Mouse (Mus musculus): ENCODE data around the gene Capza1. TPM values are rescaled to one million over a fixed set of nuclear protein-coding genes. Genes with fewer than 3 reads are reported as not detected.
A peak's percentile ranks its signal among the peaks of the same experiment; 100 is the strongest.

Capza1 gene
- polyA plus RNA-seq, 1 experiment: 9.4 TPM

DNA sequence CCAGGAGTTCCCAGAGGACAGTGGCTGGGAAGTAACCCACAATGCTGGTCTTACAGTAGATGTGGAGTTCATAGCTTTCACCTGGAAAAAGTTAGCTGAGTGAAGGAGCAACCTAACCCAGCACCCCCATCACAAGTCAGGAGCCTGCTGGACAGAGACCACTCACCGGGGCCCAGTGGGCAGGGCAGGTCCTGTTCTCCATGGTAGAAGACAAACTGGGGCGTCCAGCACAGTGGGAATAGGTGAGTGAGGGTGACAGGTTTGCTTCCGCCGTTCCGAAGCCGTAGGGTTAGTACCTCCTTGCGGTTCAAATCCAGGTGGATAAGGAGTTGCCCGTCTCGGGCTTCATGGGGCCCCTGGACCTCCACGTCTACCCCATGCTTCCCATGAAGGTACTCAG is 60.0 kb downstream of the Capza1 start:
- no peaks in the 10 kb centered on the region for H3K27me3 ChIP-seq (replicated peaks)
- H3K9me3 ChIP-seq: no peaks in the 10 kb centered on the region
- H3K4me3 ChIP-seq (replicated peaks): no peak overlapping the region
- peaks cover 82% of the 10 kb centered on the region for H3K36me3 ChIP-seq (replicated peaks; ENCODE audit: low read length)
- H3K4me1 ChIP-seq: peaks cover 5% of the 10 kb centered on the region; the same call in 1 of the 2 replicates
- TF ChIP-seq GATA1 (IDR thresholded peaks at IDR 0.05; ENCODE audit: borderline replicate concordance, low read length): no peak
- TF ChIP-seq FLI1 (IDR thresholded peaks at IDR 0.05; ENCODE audit: low read length): no peak

DNA sequence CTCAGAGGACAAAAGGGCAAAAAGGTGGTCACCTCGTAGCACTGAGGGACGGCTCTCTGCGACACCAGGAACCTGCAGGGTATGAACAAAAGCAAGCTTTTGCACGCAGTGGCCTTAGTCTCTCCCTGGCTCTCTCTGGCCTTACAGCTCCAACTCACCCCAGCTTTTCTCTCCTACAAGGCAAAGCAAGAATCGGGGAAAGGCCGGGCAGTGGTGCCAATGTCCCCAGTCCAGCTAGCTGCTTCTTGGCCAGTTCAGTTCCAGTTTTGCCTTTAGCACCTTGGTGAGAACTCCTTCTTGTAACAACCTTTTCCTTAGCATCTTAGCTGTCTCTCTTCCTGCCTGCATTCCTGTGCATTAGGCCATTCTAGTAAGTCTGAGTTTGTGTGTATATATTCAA is 62.8 kb downstream of the Capza1 start:
- TF ChIP-seq GATA1 (IDR thresholded peaks at IDR 0.05; ENCODE audit: borderline replicate concordance, low read length) (no peak), FLI1 (IDR thresholded peaks at IDR 0.05; ENCODE audit: low read length) (no peak)
- Histone ChIP-seq H3K36me3 (replicated peaks; ENCODE audit: low read length) (peaks cover 91% of the 10 kb centered on the region), H3K4me3 (replicated peaks) (no peak overlapping the region), H3K4me1 (peaks cover 5% of the 10 kb centered on the region; the same call in 1 of the 2 replicates), H3K9me3 (no peaks in the 10 kb centered on the region), H3K27me3 (replicated peaks) (no peaks in the 10 kb centered on the region)

DNA sequence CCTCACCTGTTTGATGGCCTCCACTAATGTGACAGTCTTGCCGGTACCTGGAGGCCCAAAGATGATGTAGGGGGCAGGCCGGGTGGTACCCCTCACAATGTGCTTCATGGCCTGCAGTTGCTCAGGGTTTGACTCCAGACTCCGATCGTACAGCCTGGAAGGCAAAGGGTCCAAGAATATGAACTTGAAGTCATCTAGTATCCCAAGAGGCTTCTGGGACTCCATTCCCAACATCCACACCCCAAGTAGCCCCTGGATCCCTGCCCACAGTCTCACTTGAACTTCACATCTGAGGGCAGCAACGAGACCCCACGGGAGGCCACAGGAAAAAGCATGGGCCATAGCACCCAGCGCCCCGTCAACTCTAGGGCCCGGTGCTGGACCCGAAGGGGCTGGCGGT is 63.6 kb downstream of the Capza1 start:
- Histone ChIP-seq H3K27me3 (replicated peaks) (no peaks in the 10 kb centered on the region), H3K4me1 (peaks cover 8% of the 10 kb centered on the region), H3K36me3 (replicated peaks; ENCODE audit: low read length) (peaks cover 92% of the 10 kb centered on the region), H3K4me3 (replicated peaks) (no peak overlapping the region), H3K9me3 (no peaks in the 10 kb centered on the region)
- TF ChIP-seq FLI1 (IDR thresholded peaks at IDR 0.05; ENCODE audit: low read length): no peak
- TF ChIP-seq GATA1 (IDR thresholded peaks at IDR 0.05; ENCODE audit: borderline replicate concordance, low read length): no peak

DNA sequence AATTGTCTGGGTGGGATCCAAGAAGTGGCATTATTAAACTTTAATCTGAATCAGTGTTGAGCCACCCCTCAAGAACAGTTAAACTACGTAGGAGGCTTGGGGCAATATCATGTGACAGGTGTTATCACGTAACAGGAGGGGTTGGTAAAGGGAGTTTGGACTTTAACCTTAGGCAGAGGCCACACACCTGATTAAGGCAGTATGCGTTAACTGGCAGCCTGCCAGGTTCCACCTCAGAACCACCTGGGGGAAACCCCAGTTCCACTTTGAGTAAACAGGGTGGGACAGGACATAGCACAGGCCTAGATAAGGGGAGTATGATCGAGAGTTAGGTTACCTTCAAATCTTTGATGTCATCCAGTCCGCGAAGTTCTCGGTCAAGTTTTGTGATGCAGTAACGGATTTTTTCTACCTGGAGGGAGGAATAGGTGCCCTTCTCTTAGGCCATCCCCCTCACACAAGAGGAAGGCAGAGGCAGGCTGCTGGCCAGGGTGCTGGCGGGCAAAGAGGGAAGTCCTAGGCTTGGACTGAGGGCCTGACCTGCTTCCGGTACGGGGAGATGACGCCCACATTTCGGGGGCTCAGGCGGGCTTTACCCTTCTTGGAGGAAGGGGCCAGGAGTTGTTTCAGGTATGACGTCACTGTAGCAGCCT is 67.7 kb downstream of the Capza1 start:
- peaks cover 46% of the 10 kb centered on the region for H3K4me1 ChIP-seq
- no peaks in the 10 kb centered on the region for H3K27me3 ChIP-seq (replicated peaks)
- H3K36me3 ChIP-seq (replicated peaks; ENCODE audit: low read length): peaks cover 94% of the 10 kb centered on the region
- H3K4me3 ChIP-seq (replicated peaks): no peak overlapping the region
- no peaks in the 10 kb centered on the region for H3K9me3 ChIP-seq
- no peak for TF ChIP-seq FLI1 (IDR thresholded peaks at IDR 0.05; ENCODE audit: low read length)
- no peak for TF ChIP-seq GATA1 (IDR thresholded peaks at IDR 0.05; ENCODE audit: borderline replicate concordance, low read length)

DNA sequence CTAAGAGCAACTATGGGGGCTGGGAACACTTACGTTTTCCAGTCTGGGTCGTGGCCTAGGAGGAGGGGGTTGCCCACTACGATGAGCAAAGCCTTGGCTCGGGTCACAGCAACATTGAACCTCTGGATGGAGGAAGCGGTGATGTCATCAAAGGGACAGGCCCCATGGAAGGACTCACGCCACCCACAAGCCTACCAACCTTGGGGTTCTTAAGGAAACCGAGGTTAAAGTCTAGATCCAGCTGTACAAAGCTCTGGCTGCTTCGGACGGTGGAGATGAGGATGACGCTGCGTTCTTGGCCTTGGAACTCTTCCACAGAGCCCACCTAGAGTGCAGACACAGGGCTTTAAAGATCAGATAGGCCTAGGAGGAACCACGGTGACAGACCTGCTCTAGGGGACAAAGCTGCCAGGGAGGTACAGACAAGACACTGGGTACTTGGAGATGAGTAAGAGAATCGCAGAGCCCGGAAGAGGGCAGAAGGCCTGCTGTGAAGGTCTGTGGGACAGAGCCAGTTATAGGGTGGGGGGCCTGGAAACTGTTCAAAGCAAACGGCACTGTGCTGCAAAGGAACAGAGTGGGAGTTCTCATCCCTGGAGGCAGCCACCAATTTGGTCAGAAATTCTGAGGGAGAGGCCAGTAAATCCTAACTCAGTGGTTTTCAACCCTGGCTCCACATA is 68.5 kb downstream of the Capza1 start:
- Histone ChIP-seq H3K27me3 (replicated peaks) (no peaks in the 10 kb centered on the region), H3K4me1 (peaks cover 53% of the 10 kb centered on the region), H3K36me3 (replicated peaks; ENCODE audit: low read length) (peaks cover 92% of the 10 kb centered on the region), H3K9me3 (no peaks in the 10 kb centered on the region), H3K4me3 (replicated peaks) (no peak overlapping the region)
- TF ChIP-seq GATA1 (IDR thresholded peaks at IDR 0.05; ENCODE audit: borderline replicate concordance, low read length) (no peak), FLI1 (IDR thresholded peaks at IDR 0.05; ENCODE audit: low read length) (no peak)

DNA sequence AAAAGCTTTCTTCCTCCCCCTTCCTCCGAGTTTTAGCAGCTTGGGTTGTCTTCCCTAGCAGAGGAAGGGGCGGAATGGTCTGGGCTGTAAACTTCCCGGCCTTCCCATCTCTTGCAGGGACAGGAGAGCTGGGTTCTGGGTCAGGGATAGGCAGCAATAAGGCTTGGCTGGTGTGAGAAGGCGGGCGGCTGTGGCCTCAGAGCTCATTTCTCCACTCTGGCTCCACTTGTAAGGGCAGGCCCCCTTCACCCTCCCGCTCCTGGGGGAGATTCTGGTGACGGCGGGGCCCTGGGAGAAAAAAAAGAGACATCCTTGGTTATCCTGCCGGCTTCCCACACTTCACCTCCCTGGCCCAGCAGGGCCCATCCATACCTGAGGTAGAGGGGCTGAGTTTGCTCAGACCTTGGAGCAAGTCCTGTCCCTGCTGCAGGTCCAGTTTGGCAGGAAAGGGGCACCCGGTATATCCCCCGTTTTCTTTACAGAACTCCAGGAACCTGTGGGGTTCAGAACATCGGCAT is 69.3 kb downstream of the Capza1 start:
- Histone ChIP-seq H3K4me1 (peaks cover 61% of the 10 kb centered on the region), H3K27me3 (replicated peaks) (no peaks in the 10 kb centered on the region), H3K4me3 (replicated peaks) (no peak overlapping the region), H3K9me3 (no peaks in the 10 kb centered on the region), H3K36me3 (replicated peaks; ENCODE audit: low read length) (peaks cover 84% of the 10 kb centered on the region)
- no peak for TF ChIP-seq FLI1 (IDR thresholded peaks at IDR 0.05; ENCODE audit: low read length)
- no peak for TF ChIP-seq GATA1 (IDR thresholded peaks at IDR 0.05; ENCODE audit: borderline replicate concordance, low read length)

DNA sequence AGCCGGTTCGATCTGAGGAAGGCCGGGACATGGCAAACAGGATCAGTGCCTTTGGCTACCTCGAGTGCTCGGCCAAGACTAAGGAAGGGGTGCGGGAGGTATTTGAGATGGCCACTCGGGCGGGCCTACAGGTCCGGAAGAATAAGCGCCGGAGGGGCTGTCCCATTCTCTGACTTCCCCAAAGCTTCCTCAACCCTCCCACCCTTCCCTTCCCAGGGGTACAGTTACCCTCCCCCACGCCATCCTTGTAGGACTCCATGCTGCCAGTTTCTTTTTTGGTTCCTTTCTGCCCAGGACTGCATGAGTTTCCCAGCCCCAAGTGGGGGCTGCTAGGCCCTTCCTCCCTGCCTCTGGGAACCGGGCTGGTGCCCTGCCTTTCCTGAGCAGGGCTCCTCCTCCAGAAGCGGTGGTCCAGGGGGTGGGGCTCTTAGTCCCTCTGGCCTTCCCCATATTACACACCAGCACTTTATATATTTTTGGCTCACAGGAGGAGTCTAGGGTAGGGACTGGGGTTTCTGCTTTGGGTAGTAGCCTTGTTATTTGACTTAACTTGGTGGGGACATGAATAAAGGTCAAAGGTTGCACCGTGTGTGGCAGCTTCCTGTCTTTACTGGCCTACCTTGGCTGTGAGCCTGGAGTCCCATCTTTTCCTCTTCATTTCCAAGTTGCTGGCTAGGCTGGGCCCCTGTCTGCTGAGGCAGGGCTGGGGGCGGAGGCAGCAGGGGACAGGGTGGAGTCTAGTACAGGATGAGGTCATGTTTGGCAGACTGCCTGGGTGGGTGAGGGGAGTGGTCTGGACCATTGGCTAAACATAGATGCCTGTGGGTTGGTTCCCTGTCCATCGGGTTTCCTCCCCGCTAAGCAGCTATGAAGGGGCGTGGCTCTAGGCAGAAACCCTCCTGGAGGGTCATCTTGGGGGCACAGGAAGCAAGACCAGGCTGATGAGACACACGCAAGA is 70.2 kb downstream of the Capza1 start:
- peaks cover 70% of the 10 kb centered on the region for H3K4me1 ChIP-seq

DNA sequence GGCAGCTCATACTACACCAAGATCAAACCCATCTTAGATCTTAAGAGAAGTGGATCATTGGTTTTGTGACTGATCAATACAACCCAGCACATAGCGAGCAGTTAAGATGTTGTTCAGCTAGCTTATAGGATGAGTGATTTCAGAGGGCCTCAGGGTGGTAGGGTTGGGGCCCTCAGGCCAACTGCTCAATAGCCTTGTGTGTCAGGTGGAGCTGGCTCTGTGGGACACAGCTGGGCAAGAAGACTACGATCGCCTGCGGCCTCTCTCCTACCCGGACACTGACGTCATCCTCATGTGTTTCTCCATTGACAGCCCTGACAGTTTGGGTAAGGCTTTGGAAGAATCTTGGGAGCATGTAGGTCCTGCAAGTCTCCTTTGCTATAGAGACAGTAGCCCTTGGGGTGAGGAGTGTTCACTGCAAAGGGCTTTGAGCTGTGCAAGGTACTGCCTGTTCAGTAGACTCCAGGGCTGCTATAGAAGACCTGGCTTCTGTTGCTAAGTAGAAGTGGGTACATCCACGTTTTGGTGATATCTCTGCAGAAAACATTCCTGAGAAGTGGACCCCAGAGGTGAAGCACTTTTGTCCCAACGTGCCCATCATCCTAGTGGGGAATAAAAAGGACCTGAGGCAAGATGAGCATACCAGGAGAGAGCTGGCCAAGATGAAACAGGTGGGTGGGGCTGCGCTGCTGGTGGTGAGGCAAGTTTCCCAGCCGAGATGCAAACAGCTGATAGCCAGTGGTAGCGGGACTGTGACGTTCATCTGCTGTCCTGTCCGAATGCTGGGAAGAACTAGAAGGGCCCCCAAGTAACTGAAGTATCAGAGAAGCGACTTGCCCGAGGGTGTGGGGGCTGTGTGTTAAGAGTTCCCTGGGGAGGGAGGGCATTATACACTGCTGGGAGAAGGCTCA is 71.7 kb downstream of the Capza1 start:
- Histone ChIP-seq H3K4me3 (replicated peaks) (peak overlapping the region; percentile 5), H3K27me3 (replicated peaks) (peaks cover 2% of the 10 kb centered on the region), H3K36me3 (replicated peaks; ENCODE audit: low read length) (peaks cover 66% of the 10 kb centered on the region), H3K4me1 (peaks cover 83% of the 10 kb centered on the region), H3K9me3 (no peaks in the 10 kb centered on the region)
- TF ChIP-seq FLI1 (IDR thresholded peaks at IDR 0.05; ENCODE audit: low read length): no peak
- TF ChIP-seq GATA1 (IDR thresholded peaks at IDR 0.05; ENCODE audit: borderline replicate concordance, low read length): no peak

More for the DNA sequence above, 70.2 kb downstream of the Capza1 start:
- peaks cover 76% of the 10 kb centered on the region for H3K36me3 ChIP-seq (replicated peaks; ENCODE audit: low read length)
- H3K4me3 ChIP-seq (replicated peaks): peak overlapping the region; percentile 79
- H3K9me3 ChIP-seq: no peaks in the 10 kb centered on the region
- TF ChIP-seq FLI1 (IDR thresholded peaks at IDR 0.05; ENCODE audit: low read length) (no peak), GATA1 (IDR thresholded peaks at IDR 0.05; ENCODE audit: borderline replicate concordance, low read length) (no peak)
- no peaks in the 10 kb centered on the region for H3K27me3 ChIP-seq (replicated peaks)
